Mouse (Mus musculus) liver, embryonic 14.5 days (tissue): ENCODE results near the gene Crnkl1.

ENCODE experiments used
- CTCF ChIP-seq: IDR thresholded peaks from 2 replicates; pipeline ENCODE4 v1.5.1; 2016; ENCODE audit warnings: antibody characterized with exemption, low read depth, control low read depth
- EP300 ChIP-seq: IDR thresholded peaks from 2 replicates; pipeline ENCODE4 v1.6.1; 2016; ENCODE audit warnings: antibody characterized with exemption, low read depth

- TF ChIP-seq EP300 (no peak), CTCF (no peak)
Observed at GRCm38 (mm10) chr2:145961861-145962260, 27.0 kb upstream of the Crnkl1 start.
